In the genomic region with DNA sequence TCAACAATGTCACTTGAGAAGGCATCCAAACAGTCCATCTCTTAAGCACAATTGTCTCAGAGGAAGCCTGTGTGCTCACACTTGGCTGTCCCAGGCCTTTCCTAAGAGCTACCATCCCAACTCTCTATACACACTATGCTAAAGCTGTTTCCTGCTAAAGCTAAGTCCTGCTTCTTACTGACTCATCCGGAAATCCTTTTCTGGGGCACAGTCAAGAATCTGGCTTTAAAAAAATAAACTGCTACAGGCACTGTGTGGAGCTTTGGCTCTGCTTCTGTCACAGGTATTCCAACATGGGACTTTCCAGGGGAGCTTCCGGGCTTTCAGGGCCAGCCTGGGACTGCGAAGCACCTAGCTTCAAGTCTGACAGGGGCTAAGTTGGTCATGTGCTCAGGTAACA, we compare ENCODE assay signal across 24 mouse cellular contexts. TPM values are rescaled to one million over a fixed set of nuclear protein-coding genes. Genes with fewer than 3 reads are reported as not detected.
A peak's percentile ranks its signal among the peaks of the same experiment; 100 is the strongest.
DNase-seq lines count a peak whose midpoint lies in the region; ATAC-seq and TF ChIP-seq lines count a peak whose summit lies in the region.
"Had no signal": no experiment of that assay in that cellular context is flagged by ENCODE, and none has a peak within 500 bp of the region (broad histone marks: within the 10 kb centered on the region; RNA-seq: fewer than 3 reads in every experiment).

No protein-coding gene starts in this region.

- no peaks in the 10 kb centered on the region for H3K27me3 ChIP-seq in heart, embryonic 13.5 days (replicated peaks)
- H3K27me3 ChIP-seq: embryonic facial prominence, embryonic 12.5 days; forebrain, embryonic 15.5 days; hindbrain, embryonic 15.5 days; intestine, embryonic 15.5 days; limb, embryonic 13.5 days; liver, embryonic 13.5 days had no signal

- no peak overlapping the region for H3K4me2 ChIP-seq in heart, embryonic 13.5 days
- H3K4me2 ChIP-seq: embryonic facial prominence, embryonic 12.5 days; forebrain, embryonic 15.5 days; hindbrain, embryonic 15.5 days; intestine, embryonic 15.5 days; limb, embryonic 13.5 days; liver, embryonic 13.5 days; midbrain, embryonic 11.5 days had no signal

- 0 out of 2 replicates have a peak, but pooled peaks cover 4% of the 10 kb centered on the region for H3K4me1 ChIP-seq in heart, embryonic 13.5 days
- H3K4me1 ChIP-seq: embryonic facial prominence, embryonic 12.5 days; forebrain, embryonic 15.5 days; hindbrain, embryonic 15.5 days; intestine, embryonic 15.5 days; limb, embryonic 13.5 days had no signal

- intact Hi-C loops in left cerebral cortex, adult 2 months (cut with DNase I) = no loop called here
- intact Hi-C loops in left cerebral cortex, postnatal 14 days (cut with DNase I) = no loop called here

- DNase-seq in heart, adult 9 months (ENCODE audit: low spot score in 2 of 2) = no peak
- no peak for DNase-seq in left cerebral cortex, adult 2 months (ENCODE audit: extremely low spot score in 1 of 2, low spot score in 2 of 2)
- DNase-seq in left cerebral cortex, postnatal 14 days (ENCODE audit: low spot score in 2 of 2) = no peak
- peak; percentile 14 for DNase-seq in right cerebral cortex, adult 18-20 months
- no peak for DNase-seq in right cerebral cortex, postnatal 4 days
- no peak for DNase-seq in spleen, adult 18-20 months
- DNase-seq: adrenal gland, adult 2 months; cerebellum, adult 9-10 months; heart, postnatal 36 days; liver, embryonic 13.5 days; thymus, adult 2 months had no signal

- no peaks in the 10 kb centered on the region for H3K36me3 ChIP-seq in heart, embryonic 13.5 days
- H3K36me3 ChIP-seq: embryonic facial prominence, embryonic 12.5 days; forebrain, embryonic 15.5 days; hindbrain, embryonic 15.5 days; intestine, embryonic 15.5 days; limb, embryonic 13.5 days; liver, embryonic 13.5 days had no signal

- no peak overlapping the region for H3K4me3 ChIP-seq in heart, embryonic 13.5 days
- no peak overlapping the region for H3K4me3 ChIP-seq in left cerebral cortex, adult 2 months
- H3K4me3 ChIP-seq: embryonic facial prominence, embryonic 12.5 days; forebrain, embryonic 15.5 days; hindbrain, embryonic 15.5 days; intestine, embryonic 15.5 days; limb, embryonic 13.5 days; liver, embryonic 13.5 days had no signal

- no peak overlapping the region for H3K9ac ChIP-seq in heart, embryonic 13.5 days
- H3K9ac ChIP-seq: embryonic facial prominence, embryonic 12.5 days; forebrain, embryonic 15.5 days; hindbrain, embryonic 15.5 days; intestine, embryonic 15.5 days; limb, embryonic 13.5 days; liver, embryonic 13.5 days had no signal

- no peak for TF ChIP-seq CTCF in left cerebral cortex, adult 2 months (IDR thresholded peaks at IDR 0.05)

- peak overlapping the region; percentile 36; the same call in 1 of the 2 replicates for H3K27ac ChIP-seq in heart, embryonic 13.5 days (replicated peaks)
- peak overlapping the region; percentile 10; the same call in 1 of the 2 replicates for H3K27ac ChIP-seq in left cerebral cortex, adult 2 months
- H3K27ac ChIP-seq: embryonic facial prominence, embryonic 12.5 days; forebrain, embryonic 15.5 days; hindbrain, embryonic 15.5 days; intestine, embryonic 15.5 days; limb, embryonic 13.5 days; liver, embryonic 13.5 days had no signal

- ATAC-seq in heart, embryonic 13.5 days (ENCODE audit: extremely low read depth, insufficient number of reproducible peaks, low FRiP score, low TSS enrichment) = no peak
- ATAC-seq: forebrain, embryonic 15.5 days; intestine, embryonic 15.5 days had no signal

- no peaks in the 10 kb centered on the region for H3K9me3 ChIP-seq in heart, embryonic 13.5 days
- H3K9me3 ChIP-seq: embryonic facial prominence, embryonic 12.5 days; forebrain, embryonic 15.5 days; hindbrain, embryonic 15.5 days; intestine, embryonic 15.5 days; limb, embryonic 13.5 days; liver, embryonic 13.5 days had no signal

- 67% methylated on average over 3 of the region's 3 CpGs for WGBS in heart, embryonic 13.5 days

RNA-seq across cellular contexts. Expression of gene Bpifb1, which starts 4.9 kb away (rescaled TPM):
- 0.31 and 0.50 TPM in 2 replicates for polyA plus RNA-seq in heart, embryonic 13.5 days (2015; fragmentation: Nextera tagmentation; extraction: Ambion mirVana)
- total RNA-seq in left cerebral cortex, adult 2 months (2021) = under 1 TPM in 1 of 2 experiments, not detected in 1; 0.50 TPM
- total RNA-seq in left cerebral cortex, postnatal 14 days (2021) = under 1 TPM; 0.27 to 0.37 TPM
- total RNA-seq: common myeloid progenitor, adult 5-6 weeks; heart, postnatal 36 days had no signal
- polyA plus RNA-seq: embryonic facial prominence, embryonic 12.5 days; gonadal fat pad, adult 2 months; kidney, embryonic 14.5 days; limb, embryonic 13.5 days; midbrain, embryonic 11.5 days; neural tube, embryonic 11.5 days had no signal

RNA-seq across cellular contexts. Expression of gene Bpifa5, which starts 23.3 kb away (rescaled TPM):
- not detected in 2 replicates for polyA plus RNA-seq in heart, embryonic 13.5 days (2015; fragmentation: Nextera tagmentation; extraction: Ambion mirVana)
- not detected for total RNA-seq in left cerebral cortex, adult 2 months (2021)
- total RNA-seq in left cerebral cortex, postnatal 14 days (2021) = not detected
- total RNA-seq: adrenal gland, adult 2 months; common myeloid progenitor, adult 5-6 weeks; heart, postnatal 36 days; layer of hippocampus, postnatal 14 days; left cerebral cortex, postnatal 10 days had no signal
- polyA plus RNA-seq: adrenal gland, adult 2 months; embryonic facial prominence, embryonic 12.5 days; forebrain, embryonic 15.5 days; gonadal fat pad, adult 2 months; hindbrain, embryonic 15.5 days; intestine, embryonic 15.5 days; kidney, embryonic 14.5 days; limb, embryonic 13.5 days; midbrain, embryonic 11.5 days; neural tube, embryonic 11.5 days had no signal

RNA-seq across cellular contexts. Expression of gene Bpifb5, which starts 37.8 kb away (rescaled TPM):
- 0.25 and 0.37 TPM in 2 replicates for polyA plus RNA-seq in heart, embryonic 13.5 days (2015; fragmentation: Nextera tagmentation; extraction: Ambion mirVana)
- total RNA-seq in left cerebral cortex, adult 2 months (2021) = not detected
- not detected for total RNA-seq in left cerebral cortex, postnatal 14 days (2021)
- total RNA-seq: common myeloid progenitor, adult 5-6 weeks; heart, postnatal 36 days; layer of hippocampus, postnatal 14 days had no signal
- polyA plus RNA-seq: liver, embryonic 13.5 days; neural tube, embryonic 11.5 days had no signal

RNA-seq across cellular contexts. Expression of gene Bpifa1, which starts 43.1 kb away (rescaled TPM):
- not detected in 2 replicates for polyA plus RNA-seq in heart, embryonic 13.5 days (2015; fragmentation: Nextera tagmentation; extraction: Ambion mirVana)
- not detected for total RNA-seq in left cerebral cortex, adult 2 months (2021)
- not detected for total RNA-seq in left cerebral cortex, postnatal 14 days (2021)
- total RNA-seq: adrenal gland, adult 2 months; common myeloid progenitor, adult 5-6 weeks; heart, postnatal 36 days; layer of hippocampus, postnatal 14 days; left cerebral cortex, postnatal 10 days had no signal
- polyA plus RNA-seq: adrenal gland, adult 2 months; embryonic facial prominence, embryonic 12.5 days; forebrain, embryonic 15.5 days; gonadal fat pad, adult 2 months; intestine, embryonic 15.5 days; kidney, embryonic 14.5 days; limb, embryonic 13.5 days; midbrain, embryonic 11.5 days; neural tube, embryonic 11.5 days had no signal

RNA-seq across cellular contexts. Expression of gene Bpifa3, which starts 55.6 kb away (rescaled TPM):
- not detected in 2 replicates for polyA plus RNA-seq in heart, embryonic 13.5 days (2015; fragmentation: Nextera tagmentation; extraction: Ambion mirVana)
- total RNA-seq in left cerebral cortex, adult 2 months (2021) = not detected
- total RNA-seq in left cerebral cortex, postnatal 14 days (2021) = not detected
- total RNA-seq: adrenal gland, adult 2 months; common myeloid progenitor, adult 5-6 weeks; heart, postnatal 36 days; layer of hippocampus, postnatal 14 days; left cerebral cortex, postnatal 10 days had no signal
- polyA plus RNA-seq: adrenal gland, adult 2 months; embryonic facial prominence, embryonic 12.5 days; forebrain, embryonic 15.5 days; hindbrain, embryonic 15.5 days; intestine, embryonic 15.5 days; kidney, embryonic 14.5 days; limb, embryonic 13.5 days; liver, embryonic 13.5 days; midbrain, embryonic 11.5 days; neural tube, embryonic 11.5 days had no signal
